Mouse (Mus musculus) erythroblast, embryonic 14.5 days (primary cell): ENCODE results near the gene Lmx1b. TPM values are rescaled to one million over a fixed set of nuclear protein-coding genes. Genes with fewer than 3 reads are reported as not detected.

Experiments
- H3K27me3 ChIP-seq: 2 replicates; pipeline ENCODE4 v1.6.1; 2012; ENCODE audit warnings: inconsistent platforms; ENCODE audit not compliant: control insufficient read depth
- H3K36me3 ChIP-seq: 2 replicates; pipeline ENCODE4 v1.6.1; 2012; ENCODE audit warnings: mild to moderate bottlenecking, inconsistent platforms; ENCODE audit not compliant: control insufficient read depth
- H3K4me1 ChIP-seq: 2 replicates; pipeline ENCODE4 v1.6.1; 2012; ENCODE audit warnings: inconsistent platforms; ENCODE audit not compliant: control insufficient read depth
- H3K4me3 ChIP-seq: replicated peaks from 2 replicates; pipeline ENCODE3; 2012; ENCODE audit warnings: moderate library complexity, mild to moderate bottlenecking, inconsistent platforms
- H3K9me3 ChIP-seq: 2 replicates; pipeline ENCODE4 v1.6.1; 2012; ENCODE audit warnings: low read length, inconsistent platforms, mixed read lengths; ENCODE audit not compliant: control insufficient read depth
- GATA1 ChIP-seq: IDR thresholded peaks from 2 replicates; pipeline ENCODE4 v1.6.1; 2012; ENCODE audit warnings: low read length, inconsistent platforms, mixed read lengths
- TAL1 ChIP-seq: IDR thresholded peaks from 3 replicates; pipeline ENCODE4 v1.6.1; 2012; ENCODE audit warnings: low read length, inconsistent platforms, mixed read lengths
- polyA plus RNA-seq: library from polyadenylated mRNA; stranded (reverse); fragments of >175 nt; gene quantifications from 2 replicates; pipeline ENCODE4 v1.2.3, GENCODE M21; 2012

The Lmx1b gene
- polyA plus RNA-seq, 1 experiment, result not detected

GRCm38 (mm10) chr2:33638141-33638733, 2.1 kb downstream of the Lmx1b start:
- Histone ChIP-seq H3K27me3 (peaks cover 100% of the 10 kb centered on the region), H3K36me3 (no peaks in the 10 kb centered on the region)
- TF ChIP-seq GATA1 (no peak), TAL1 (no peak)

GRCm38 (mm10) chr2:33637288-33637687, 3.0 kb downstream of the Lmx1b start:
- Histone ChIP-seq H3K9me3 (peaks cover 2% of the 10 kb centered on the region; the same call in 1 of the 2 replicates), H3K36me3 (no peaks in the 10 kb centered on the region), H3K4me3 (no peak overlapping the region), H3K27me3 (peaks cover 100% of the 10 kb centered on the region), H3K4me1 (no peaks in the 10 kb centered on the region)
- TF ChIP-seq GATA1 (no peak), TAL1 (no peak)

More at GRCm38 (mm10) chr2:33638141-33638733, 2.1 kb downstream of the Lmx1b start:
- H3K4me1 ChIP-seq, result no peaks in the 10 kb centered on the region; the same call in 1 of the 2 replicates
- no peak overlapping the region for H3K4me3 ChIP-seq
- peaks cover 2% of the 10 kb centered on the region; the same call in 1 of the 2 replicates for H3K9me3 ChIP-seq

GRCm38 (mm10) chr2:33636628-33637188, 3.6 kb downstream of the Lmx1b start:
- H3K9me3 ChIP-seq, result peaks cover 2% of the 10 kb centered on the region; the same call in 1 of the 2 replicates
- H3K27me3 ChIP-seq, result peaks cover 100% of the 10 kb centered on the region
- no peak overlapping the region for H3K4me3 ChIP-seq
- TF ChIP-seq GATA1 (no peak), TAL1 (no peak)
- H3K36me3 ChIP-seq, result no peaks in the 10 kb centered on the region
- no peaks in the 10 kb centered on the region for H3K4me1 ChIP-seq

DNA sequence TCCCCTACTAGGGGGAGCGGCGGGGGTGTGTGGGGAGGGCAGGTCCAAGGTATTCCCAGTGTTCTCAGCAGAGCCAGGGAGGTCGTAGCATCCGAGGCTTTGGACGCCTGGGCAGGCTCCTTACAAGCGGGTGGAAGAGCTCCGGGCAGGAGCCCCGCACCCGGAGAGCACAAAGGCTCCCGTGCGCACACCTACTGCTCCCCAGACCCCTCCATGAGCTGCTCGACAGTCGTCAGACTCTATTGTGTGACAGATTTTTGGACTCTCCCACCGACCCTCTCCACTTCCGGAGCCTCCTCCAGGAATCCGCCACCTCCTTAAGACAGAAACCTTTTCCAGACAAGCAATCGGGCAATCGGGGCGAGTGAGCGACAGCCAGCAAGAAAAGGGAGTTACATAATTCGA, 4.2 kb downstream of the Lmx1b start:
- Histone ChIP-seq H3K36me3 (no peaks in the 10 kb centered on the region), H3K4me1 (no peaks in the 10 kb centered on the region), H3K4me3 (no peak overlapping the region), H3K27me3 (peaks cover 100% of the 10 kb centered on the region), H3K9me3 (peaks cover 2% of the 10 kb centered on the region; the same call in 1 of the 2 replicates)
- TF ChIP-seq TAL1 (no peak), GATA1 (no peak)

GRCm38 (mm10) chr2:33635323-33636116, 4.8 kb downstream of the Lmx1b start:
- Histone ChIP-seq H3K36me3 (no peaks in the 10 kb centered on the region), H3K27me3 (peaks cover 100% of the 10 kb centered on the region), H3K9me3 (peaks cover 2% of the 10 kb centered on the region; the same call in 1 of the 2 replicates), H3K4me3 (no peak overlapping the region), H3K4me1 (no peaks in the 10 kb centered on the region)
- TF ChIP-seq TAL1 (no peak), GATA1 (no peak)

DNA sequence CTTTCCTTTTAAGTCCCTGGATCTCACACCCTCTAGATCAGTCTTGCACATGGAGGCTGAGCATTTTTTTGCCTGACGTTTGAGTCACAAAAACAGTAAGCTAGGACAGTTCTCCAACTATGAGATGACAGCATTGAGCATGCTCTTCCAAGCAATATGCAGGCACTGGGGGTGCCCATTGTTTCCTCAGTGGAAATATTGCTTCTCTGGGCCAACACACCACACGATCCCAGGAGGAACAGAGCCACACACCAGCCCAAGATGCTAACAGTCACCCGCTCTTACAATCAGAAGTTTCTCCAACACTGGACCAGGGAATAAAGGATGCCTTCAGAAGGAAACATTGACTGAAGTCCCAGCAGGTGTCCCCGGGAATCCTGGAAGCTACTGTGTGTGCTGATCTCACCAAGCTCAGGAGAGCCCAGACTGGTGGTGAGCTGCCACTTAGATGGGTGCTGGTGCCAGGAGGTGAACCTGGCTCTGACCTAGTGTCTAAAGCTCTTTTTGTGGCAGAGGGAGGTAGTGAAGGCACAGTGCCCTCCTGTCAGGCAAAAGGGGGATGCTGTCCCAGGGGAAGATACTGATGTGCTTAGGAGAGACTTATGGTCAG, 5.7 kb downstream of the Lmx1b start:
- Histone ChIP-seq H3K36me3 (no peaks in the 10 kb centered on the region), H3K4me1 (no peaks in the 10 kb centered on the region), H3K4me3 (no peak overlapping the region), H3K27me3 (peaks cover 100% of the 10 kb centered on the region), H3K9me3 (no peaks in the 10 kb centered on the region)
- TF ChIP-seq TAL1 (no peak), GATA1 (no peak)

GRCm38 (mm10) chr2:33633955-33634354, 6.4 kb downstream of the Lmx1b start:
- no peak for TF ChIP-seq TAL1
- TF ChIP-seq GATA1, result no peak
- no peaks in the 10 kb centered on the region for H3K4me1 ChIP-seq
- H3K27me3 ChIP-seq, result peaks cover 100% of the 10 kb centered on the region
- H3K4me3 ChIP-seq, result no peak overlapping the region
- H3K36me3 ChIP-seq, result no peaks in the 10 kb centered on the region
- H3K9me3 ChIP-seq, result no peaks in the 10 kb centered on the region

DNA sequence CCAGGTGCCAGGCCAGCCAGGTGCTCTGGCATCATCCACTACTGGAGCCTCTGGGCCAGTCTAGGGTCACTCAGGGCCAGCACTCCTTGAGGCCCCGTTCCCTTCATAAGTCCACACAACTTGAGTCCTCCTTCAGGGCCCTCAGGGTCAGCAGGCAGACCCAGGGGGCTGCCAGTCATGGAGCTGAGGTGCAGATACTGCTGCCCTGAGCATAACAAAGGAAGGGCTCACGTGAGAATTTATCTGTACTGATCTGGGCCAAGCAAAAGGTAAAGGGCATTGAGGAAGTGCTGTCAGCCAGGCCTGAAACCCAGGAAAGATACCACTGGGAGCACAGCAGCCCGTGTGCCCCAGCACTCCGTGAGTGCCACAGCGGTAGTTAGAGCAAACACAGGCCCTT, 7.1 kb downstream of the Lmx1b start:
- no peaks in the 10 kb centered on the region for H3K9me3 ChIP-seq
- H3K4me1 ChIP-seq, result no peaks in the 10 kb centered on the region
- TF ChIP-seq TAL1, result no peak
- no peak for TF ChIP-seq GATA1
- H3K27me3 ChIP-seq, result peaks cover 100% of the 10 kb centered on the region
- no peaks in the 10 kb centered on the region for H3K36me3 ChIP-seq
- no peak overlapping the region for H3K4me3 ChIP-seq

DNA sequence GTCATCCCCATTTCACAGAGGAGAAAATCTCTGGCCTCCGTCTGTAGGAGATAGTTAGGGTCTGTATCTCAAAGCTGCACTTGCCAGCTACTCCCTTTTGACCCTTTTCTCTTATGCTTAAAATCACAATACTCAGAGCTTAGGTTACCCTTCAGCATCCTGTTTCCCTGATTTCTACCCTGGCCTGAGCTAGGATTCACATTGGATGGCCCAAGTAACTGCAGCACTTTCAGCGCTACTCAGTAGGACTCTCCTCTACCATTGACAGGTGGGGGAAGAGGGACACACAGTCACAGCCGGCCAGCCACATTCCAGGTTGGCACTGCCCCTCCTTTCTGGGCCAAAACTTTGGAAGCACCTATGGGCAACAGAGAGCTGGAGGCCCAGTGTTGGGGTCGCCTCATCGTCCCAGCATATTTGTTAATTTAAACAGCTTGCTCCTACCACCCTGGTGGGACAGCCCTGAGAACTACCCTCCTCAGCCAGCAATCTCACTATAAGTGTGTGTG, 7.7 kb downstream of the Lmx1b start:
- Histone ChIP-seq H3K4me3 (no peak overlapping the region), H3K27me3 (peaks cover 100% of the 10 kb centered on the region), H3K36me3 (no peaks in the 10 kb centered on the region), H3K9me3 (no peaks in the 10 kb centered on the region), H3K4me1 (no peaks in the 10 kb centered on the region)
- TF ChIP-seq GATA1 (no peak), TAL1 (no peak)
